Mouse (Mus musculus): ENCODE data around the gene Crtc1. TPM values are rescaled to one million over a fixed set of nuclear protein-coding genes. Genes with fewer than 3 reads are reported as not detected.

Gene Crtc1
- 23.9 and 30.7 TPM in 2 replicates for polyA plus RNA-seq (2014; fragmentation: Nextera tagmentation; extraction: Ambion mirVana)

DNA sequence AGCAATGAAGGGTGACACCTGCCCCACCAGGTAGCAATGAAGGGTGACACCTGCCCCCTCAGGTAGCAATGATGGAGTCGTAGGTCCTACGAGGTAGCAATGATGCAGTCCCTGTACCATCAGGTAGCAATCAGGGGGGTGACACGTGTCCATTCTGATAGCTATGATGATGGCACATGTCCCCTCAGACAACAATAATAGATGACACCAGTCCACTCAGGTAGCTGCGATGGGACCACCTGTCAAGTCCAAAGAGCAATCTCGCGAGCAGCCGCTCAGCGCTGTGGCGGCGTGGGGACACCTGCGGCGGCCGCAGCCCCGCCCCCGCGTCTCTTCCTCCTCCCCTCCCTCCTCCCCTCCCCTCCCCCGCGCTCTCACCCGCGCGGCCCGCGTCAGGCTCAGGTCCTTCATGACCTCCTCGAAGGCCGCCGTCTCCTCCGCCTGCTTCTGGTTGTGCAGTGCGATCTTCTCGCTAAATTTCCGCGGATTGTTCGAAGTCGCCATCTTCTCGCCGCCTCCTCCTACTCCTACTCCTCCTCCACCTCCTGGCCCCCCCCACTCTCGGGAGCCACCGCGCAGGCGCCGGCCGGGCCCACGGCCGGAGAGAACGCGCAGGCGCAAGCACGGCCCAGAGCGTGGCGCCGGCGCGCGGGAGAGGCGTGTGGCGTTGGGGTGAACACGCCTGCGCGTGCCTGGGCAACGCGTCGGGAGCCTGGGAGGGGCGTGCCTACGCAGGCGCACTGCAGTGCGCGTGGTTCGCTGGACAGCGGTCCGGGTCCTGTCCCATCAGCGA is at the start of gene Crtc1:
Gene Crtc1 (minus strand): TSS at position 525 of the 793 bp plus-strand sequence.
- peak within 1 kb of the TSS; percentile 68 for H3K9ac ChIP-seq (ENCODE audit: low read length)
- DNase-seq (ENCODE audit: low spot score) (peak; percentile 98), ATAC-seq (peak; percentile 98)
- peak within 1 kb of the TSS; percentile 83 for H3K4me2 ChIP-seq (ENCODE audit: low read length)
- H3K27ac ChIP-seq (ENCODE audit: low read depth, low read length), result peak within 1 kb of the TSS; percentile 88
- no peaks in the 10 kb centered on the region for H3K9me3 ChIP-seq (replicated peaks; ENCODE audit: control insufficient read depth, low read length)
- no peaks in the 10 kb centered on the region for H3K27me3 ChIP-seq (replicated peaks; ENCODE audit: control insufficient read depth, insufficient read depth, low read length)
- H3K4me1 ChIP-seq (ENCODE audit: control insufficient read depth, insufficient read depth, low read length), result peaks cover 11% of the 10 kb centered on the region
- H3K4me3 ChIP-seq (ENCODE audit: low read depth, low read length), result peak within 1 kb of the TSS; percentile 62
- under 1% methylated on average over 56 of the region's 70 CpGs for WGBS
- no peaks in the 10 kb centered on the region for H3K36me3 ChIP-seq (ENCODE audit: control insufficient read depth, insufficient read depth, low read length)

GRCm38 (mm10) chr8:70488931-70489470 is 49.6 kb upstream of the Crtc1 start:
- Histone ChIP-seq H3K36me3 (ENCODE audit: control insufficient read depth, insufficient read depth, low read length) (no peaks in the 10 kb centered on the region), H3K27me3 (replicated peaks; ENCODE audit: control insufficient read depth, insufficient read depth, low read length) (peaks cover 89% of the 10 kb centered on the region), H3K4me1 (ENCODE audit: control insufficient read depth, insufficient read depth, low read length) (peaks cover 9% of the 10 kb centered on the region), H3K9ac (ENCODE audit: low read length) (no peak overlapping the region), H3K9me3 (replicated peaks; ENCODE audit: control insufficient read depth, low read length) (no peaks in the 10 kb centered on the region), H3K27ac (ENCODE audit: low read depth, low read length) (no peak overlapping the region), H3K4me2 (ENCODE audit: low read length) (peak overlapping the region; percentile 14; the same call in 1 of the 2 replicates), H3K4me3 (ENCODE audit: low read depth, low read length) (no peak overlapping the region)
- ATAC-seq, result no peak
- DNase-seq (ENCODE audit: low spot score), result no peak
- 4% methylated on average over 14 of the region's 14 CpGs for WGBS

DNA sequence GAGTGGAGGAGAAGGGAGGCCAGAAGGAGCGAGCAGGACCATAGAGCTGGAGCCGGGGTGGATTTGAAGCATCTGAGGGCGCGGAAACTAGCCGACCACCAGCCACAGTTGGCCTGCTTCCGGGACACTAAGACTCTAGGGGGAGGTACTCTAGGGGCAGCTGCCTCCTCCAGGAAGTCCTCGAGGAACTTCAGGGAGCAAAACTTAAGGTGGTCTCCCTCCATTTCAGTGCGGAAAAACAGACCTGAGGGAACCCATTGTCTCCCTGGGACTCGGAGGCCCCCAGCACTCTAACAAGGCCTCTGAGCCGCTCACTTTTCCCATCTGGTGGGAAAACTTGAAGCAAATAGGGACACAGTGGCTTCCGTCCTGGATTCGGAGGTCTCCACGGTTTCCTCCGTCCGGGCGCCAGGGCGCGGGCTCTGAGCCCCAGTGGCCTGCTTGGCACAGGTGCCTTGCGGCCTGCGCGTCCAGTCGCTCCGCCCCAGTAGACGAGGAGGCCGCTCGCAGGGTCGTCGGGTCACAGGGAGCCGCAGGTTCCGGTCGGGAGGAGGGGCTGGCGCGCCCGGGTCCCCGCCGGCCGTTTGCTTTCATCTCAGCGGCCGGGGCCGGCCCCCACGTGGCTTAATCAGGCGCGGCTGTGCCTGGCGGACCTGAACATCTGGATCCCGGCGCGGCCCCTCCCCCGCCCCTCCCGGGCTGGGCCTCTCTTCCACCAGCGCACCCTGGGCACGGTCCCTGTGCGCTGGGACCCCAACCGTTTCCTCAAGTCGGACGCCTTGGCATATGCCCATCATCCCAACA is 48.8 kb upstream of the Crtc1 start:
- Histone ChIP-seq H3K27ac (ENCODE audit: low read depth, low read length) (no peak overlapping the region), H3K4me2 (ENCODE audit: low read length) (peak overlapping the region; percentile 55), H3K36me3 (ENCODE audit: control insufficient read depth, insufficient read depth, low read length) (no peaks in the 10 kb centered on the region), H3K9me3 (replicated peaks; ENCODE audit: control insufficient read depth, low read length) (no peaks in the 10 kb centered on the region), H3K9ac (ENCODE audit: low read length) (peak overlapping the region; percentile 48), H3K4me3 (ENCODE audit: low read depth, low read length) (peak overlapping the region; percentile 15; the same call in 1 of the 2 replicates), H3K4me1 (ENCODE audit: control insufficient read depth, insufficient read depth, low read length) (peaks cover 8% of the 10 kb centered on the region), H3K27me3 (replicated peaks; ENCODE audit: control insufficient read depth, insufficient read depth, low read length) (peaks cover 81% of the 10 kb centered on the region)
- ATAC-seq (0 out of 2 replicates have a peak, but pooled peaks have one; percentile 24), DNase-seq (ENCODE audit: low spot score) (no peak)
- 3% methylated on average over 55 of the region's 55 CpGs for WGBS

- H3K4me2 ChIP-seq (ENCODE audit: low read length), result peak within 1 kb of the TSS; percentile 55
- peaks cover 72% of the 10 kb centered on the region for H3K27me3 ChIP-seq (replicated peaks; ENCODE audit: control insufficient read depth, insufficient read depth, low read length)
- 4% methylated on average over 33 of the region's 33 CpGs for WGBS
- H3K9ac ChIP-seq (ENCODE audit: low read length), result peak within 1 kb of the TSS; percentile 65
- peak within 1 kb of the TSS; percentile 39 for H3K4me3 ChIP-seq (ENCODE audit: low read depth, low read length)
- peaks cover 7% of the 10 kb centered on the region for H3K4me1 ChIP-seq (ENCODE audit: control insufficient read depth, insufficient read depth, low read length)
- DNase-seq (ENCODE audit: low spot score), result peak; percentile 65
- ATAC-seq, result peak; percentile 75
- no peaks in the 10 kb centered on the region for H3K36me3 ChIP-seq (ENCODE audit: control insufficient read depth, insufficient read depth, low read length)
- no peak within 1 kb of the TSS for H3K27ac ChIP-seq (ENCODE audit: low read depth, low read length)
- H3K9me3 ChIP-seq (replicated peaks; ENCODE audit: control insufficient read depth, low read length), result no peaks in the 10 kb centered on the region
Measured at GRCm38 (mm10) chr8:70486941-70487520, 47.7 kb upstream of the Crtc1 start, which contains the start of gene Tmem59l. TSS of gene Tmem59l (minus strand) at chr8:70487358.

GRCm38 (mm10) chr8:70486191-70486681 is 46.9 kb upstream of the Crtc1 start:
- peaks cover 7% of the 10 kb centered on the region for H3K4me1 ChIP-seq (ENCODE audit: control insufficient read depth, insufficient read depth, low read length)
- H3K4me2 ChIP-seq (ENCODE audit: low read length), result peak overlapping the region; percentile 55
- H3K4me3 ChIP-seq (ENCODE audit: low read depth, low read length), result peak overlapping the region; percentile 39; the same call in 1 of the 2 replicates
- H3K27ac ChIP-seq (ENCODE audit: low read depth, low read length), result no peak overlapping the region
- H3K36me3 ChIP-seq (ENCODE audit: control insufficient read depth, insufficient read depth, low read length), result no peaks in the 10 kb centered on the region
- DNase-seq (ENCODE audit: low spot score), result no peak
- peaks cover 69% of the 10 kb centered on the region for H3K27me3 ChIP-seq (replicated peaks; ENCODE audit: control insufficient read depth, insufficient read depth, low read length)
- no peaks in the 10 kb centered on the region for H3K9me3 ChIP-seq (replicated peaks; ENCODE audit: control insufficient read depth, low read length)
- H3K9ac ChIP-seq (ENCODE audit: low read length), result no peak overlapping the region
- ATAC-seq, result no peak
- WGBS, result 53% methylated on average over 6 of the region's 7 CpGs

GRCm38 (mm10) chr8:70482943-70483342 is 43.6 kb upstream of the Crtc1 start:
- Histone ChIP-seq H3K4me1 (ENCODE audit: control insufficient read depth, insufficient read depth, low read length) (no peaks in the 10 kb centered on the region), H3K4me2 (ENCODE audit: low read length) (no peak overlapping the region), H3K27ac (ENCODE audit: low read depth, low read length) (no peak overlapping the region), H3K9me3 (replicated peaks; ENCODE audit: control insufficient read depth, low read length) (no peaks in the 10 kb centered on the region), H3K4me3 (ENCODE audit: low read depth, low read length) (no peak overlapping the region), H3K9ac (ENCODE audit: low read length) (no peak overlapping the region), H3K27me3 (replicated peaks; ENCODE audit: control insufficient read depth, insufficient read depth, low read length) (peaks cover 40% of the 10 kb centered on the region), H3K36me3 (ENCODE audit: control insufficient read depth, insufficient read depth, low read length) (no peaks in the 10 kb centered on the region)
- ATAC-seq (no peak), DNase-seq (ENCODE audit: low spot score) (no peak)
- 58% methylated on average over 2 of the region's 2 CpGs for WGBS

DNA sequence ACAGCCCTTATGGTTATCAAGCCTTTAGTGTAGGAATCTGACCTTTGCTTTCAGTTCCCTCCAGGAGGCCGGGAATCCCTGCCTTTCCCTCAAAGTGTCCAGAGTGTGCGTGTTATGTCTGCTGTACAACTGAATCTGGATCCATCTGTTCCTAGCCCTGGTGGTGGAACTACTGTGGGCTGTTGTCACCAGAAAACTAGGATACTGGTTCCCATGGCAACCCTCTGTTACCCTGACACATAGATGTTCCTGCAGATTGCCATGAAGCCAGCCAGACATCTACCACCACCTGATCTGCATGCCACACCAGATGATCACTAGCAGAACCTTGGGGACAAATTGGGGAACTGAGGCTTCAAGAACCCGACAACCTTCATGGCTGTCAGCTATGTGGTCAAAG is 42.5 kb upstream of the Crtc1 start:
- Histone ChIP-seq H3K27me3 (replicated peaks; ENCODE audit: control insufficient read depth, insufficient read depth, low read length) (peaks cover 36% of the 10 kb centered on the region), H3K27ac (ENCODE audit: low read depth, low read length) (no peak overlapping the region), H3K4me1 (ENCODE audit: control insufficient read depth, insufficient read depth, low read length) (0 out of 2 replicates have a peak, but pooled peaks cover 4% of the 10 kb centered on the region), H3K36me3 (ENCODE audit: control insufficient read depth, insufficient read depth, low read length) (no peaks in the 10 kb centered on the region), H3K4me2 (ENCODE audit: low read length) (no peak overlapping the region), H3K9ac (ENCODE audit: low read length) (no peak overlapping the region), H3K4me3 (ENCODE audit: low read depth, low read length) (no peak overlapping the region), H3K9me3 (replicated peaks; ENCODE audit: control insufficient read depth, low read length) (no peaks in the 10 kb centered on the region)
- 83% methylated on average over 3 of the region's 3 CpGs for WGBS
- DNase-seq (ENCODE audit: low spot score) (no peak), ATAC-seq (no peak)

GRCm38 (mm10) chr8:70477269-70477982 is 38.0 kb upstream of the Crtc1 start:
- no peak for DNase-seq (ENCODE audit: low spot score)

More at GRCm38 (mm10) chr8:70477269-70477982, 38.0 kb upstream of the Crtc1 start:
- Histone ChIP-seq H3K4me3 (ENCODE audit: low read depth, low read length) (peak overlapping the region; percentile 71), H3K36me3 (ENCODE audit: control insufficient read depth, insufficient read depth, low read length) (no peaks in the 10 kb centered on the region), H3K9me3 (replicated peaks; ENCODE audit: control insufficient read depth, low read length) (no peaks in the 10 kb centered on the region), H3K27ac (ENCODE audit: low read depth, low read length) (no peak overlapping the region), H3K4me1 (ENCODE audit: control insufficient read depth, insufficient read depth, low read length) (peaks cover 8% of the 10 kb centered on the region; the same call in 1 of the 2 replicates), H3K9ac (ENCODE audit: low read length) (no peak overlapping the region; the same call in 1 of the 2 replicates), H3K27me3 (replicated peaks; ENCODE audit: control insufficient read depth, insufficient read depth, low read length) (peaks cover 11% of the 10 kb centered on the region; the same call in 1 of the 2 replicates), H3K4me2 (ENCODE audit: low read length) (peak overlapping the region; percentile 71)
- ATAC-seq, result peak; percentile 40
- WGBS, result 2% methylated on average over 21 of the region's 21 CpGs

Measured in forebrain, embryonic 14.5 days (tissue).